Mouse (Mus musculus) heart, adult 2 months (tissue): ENCODE measurements at regions not wholly inside any gene's neighbourhood (a gene's known extent, or its start where the extent isn't known, plus 50 kb on each side); places are given as distances from the start of the nearest gene placed in this dataset.

Experiments
- CTCF ChIP-seq: fragments of 200-600 bp; IDR thresholded peaks from 2 replicates; pipeline ENCODE4 v1.8.1; 2022; ENCODE audit warnings: antibody characterized with exemption, mild to moderate bottlenecking, moderate library complexity
- POLR2A ChIP-seq: fragments of 200-500 bp; IDR thresholded peaks from 2 replicates; pipeline ENCODE4 v1.6.1; 2011; ENCODE audit warnings: mild to moderate bottlenecking, low read depth, low read length, control low read depth; ENCODE audit not compliant: insufficient read depth

- TF ChIP-seq CTCF (no peak), POLR2A (no peak)
Observed at GRCm38 (mm10) chr7:62045743-62046451, 300.5 kb upstream of the Ndn start.
